Mouse (Mus musculus): Measurements from ENCODE around the gene Pfas.
"Not testable (repeated sequence)": the region's sequence is repeated elsewhere in the genome, so short reads cannot be mapped to it uniquely, and the experiment has no call there.

The Pfas gene

GRCm38 (mm10) chr11:68939451-68940304, 68.6 kb downstream of the Pfas start:
- peak; percentile 65 to 81 for DNase-seq (ENCODE audit: low spot score in 2 of 2)

GRCm38 (mm10) chr11:68936951-68937350, 71.3 kb downstream of the Pfas start:
- not testable (repeated sequence) for DNase-seq (ENCODE audit: low spot score in 2 of 2)

All from frontal cortex, postnatal 25 days (tissue).